Mouse (Mus musculus) adrenal gland, adult 18-20 months (tissue): ENCODE measurements around the gene Mgarp. TPM values are rescaled to one million over a fixed set of nuclear protein-coding genes. Genes with fewer than 3 reads are reported as not detected.
"Not testable (repeated sequence)": the region's sequence is repeated elsewhere in the genome, so short reads cannot be mapped to it uniquely, and the experiment has no call there.

Experiments
- DNase-seq, 2 experiments: peaks; one replicate each; pipeline ENCODE4 v3.0.0; 2021 to 2022; ENCODE audit warnings: low spot score in 2 of 2
- total RNA-seq, 2 experiments: library from RNA; stranded (reverse); gene quantifications; 1 replicate in 1 of 2; 2 replicates in 1 of 2; pipeline ENCODE4 v1.2.3; 2021

Mgarp gene
- total RNA-seq, 2 experiments from 2014 or later, result 605 to 839 TPM

GRCm38 (mm10) chr3:51371826-51372225 is 24.7 kb downstream of the Mgarp start:
- no peak for DNase-seq

- no peak for DNase-seq
These were observed 28.5 kb downstream of the Mgarp start for GRCm38 (mm10) chr3:51368011-51368410.

GRCm38 (mm10) chr3:51366926-51367325 is 29.6 kb downstream of the Mgarp start:
- DNase-seq, result no peak

GRCm38 (mm10) chr3:51365517-51365882 is 31.0 kb downstream of the Mgarp start:
- DNase-seq, result no peak

- DNase-seq, result peak; percentile 56 to 63
These were observed 31.6 kb downstream of the Mgarp start for GRCm38 (mm10) chr3:51364703-51365516.

- DNase-seq, result no peak
These were observed 35.5 kb downstream of the Mgarp start for GRCm38 (mm10) chr3:51361066-51361465.

GRCm38 (mm10) chr3:51359558-51360307 is 36.8 kb downstream of the Mgarp start:
- DNase-seq, result no peak

- peak; percentile 81 to 88 for DNase-seq
These were observed 37.6 kb downstream of the Mgarp start for GRCm38 (mm10) chr3:51358660-51359557.

- DNase-seq, result peak; percentile 75 to 82
These were observed 38.4 kb downstream of the Mgarp start for GRCm38 (mm10) chr3:51358181-51358580.

- no peak for DNase-seq
These were observed 38.9 kb downstream of the Mgarp start for GRCm38 (mm10) chr3:51357624-51358023.

GRCm38 (mm10) chr3:51357078-51357477 is 39.5 kb downstream of the Mgarp start:
- no peak for DNase-seq

GRCm38 (mm10) chr3:51354956-51355355 is 41.6 kb downstream of the Mgarp start:
- DNase-seq, result not testable (repeated sequence)

- DNase-seq, result no peak
These were observed 42.5 kb downstream of the Mgarp start for GRCm38 (mm10) chr3:51354034-51354427.

GRCm38 (mm10) chr3:51353325-51354033 is 43.1 kb downstream of the Mgarp start:
- DNase-seq, result peak; percentile 64 to 76

GRCm38 (mm10) chr3:51350806-51351205 is 45.7 kb downstream of the Mgarp start:
- DNase-seq, result no peak

GRCm38 (mm10) chr3:51348646-51349238 is 47.8 kb downstream of the Mgarp start:
- peak in 1 of 2 experiments; percentile 38 for DNase-seq

GRCm38 (mm10) chr3:51345017-51345416 is 51.5 kb downstream of the Mgarp start:
- DNase-seq, result not testable (repeated sequence)

- not testable (repeated sequence) for DNase-seq
These were observed 52.4 kb downstream of the Mgarp start for GRCm38 (mm10) chr3:51344182-51344581.

GRCm38 (mm10) chr3:51343260-51343659 is 53.3 kb downstream of the Mgarp start:
- no peak for DNase-seq

- no peak for DNase-seq
These were observed 54.4 kb downstream of the Mgarp start for GRCm38 (mm10) chr3:51342152-51342551.
